Mouse (Mus musculus): ENCODE measurements at regions not wholly inside any gene's neighbourhood (a gene's known extent, or its start where the extent isn't known, plus 50 kb on each side); places are given as distances from the start of the nearest gene placed in this dataset.

- no peak for TF ChIP-seq HCFC1 (IDR thresholded peaks at IDR 0.05; ENCODE audit: borderline replicate concordance, insufficient read depth, low read length)
- TF ChIP-seq ZC3H11A (IDR thresholded peaks at IDR 0.05; ENCODE audit: borderline replicate concordance, low read depth, low read length), result no peak
- no peak for TF ChIP-seq ZNF384 (IDR thresholded peaks at IDR 0.05; ENCODE audit: low read depth, low read length)
These were observed 257.9 kb upstream of the Sdr16c6 start for GRCm38 (mm10) chr4:4335216-4335615.

All from ES-E14 (cell line).